Comparison of ENCODE assay signal across 32 mouse cellular contexts in genomic region chr10:61500756-61501155, GRCm38 (mm10).
"Had no signal": no experiment of that assay in that cellular context is flagged by ENCODE, and none has a peak within 500 bp of the region (broad histone marks: within the 10 kb centered on the region; RNA-seq: fewer than 3 reads in every experiment).

No protein-coding gene starts in this region.

- H3K4me1 ChIP-seq: megakaryocyte, embryonic 14.5 days had no signal

- H3K9me3 ChIP-seq: limb, embryonic 10.5 days; limb, embryonic 12.5 days; limb, embryonic 13.5 days; limb, embryonic 15.5 days; liver, embryonic 12.5 days; liver, embryonic 13.5 days; liver, embryonic 15.5 days; lung, embryonic 15.5 days; midbrain, embryonic 12.5 days; midbrain, embryonic 13.5 days; midbrain, embryonic 15.5 days; neural tube, embryonic 12.5 days had no signal

- ATAC-seq: liver, embryonic 12.5 days; liver, postnatal 0 days; lung, postnatal 0 days; midbrain, embryonic 13.5 days; midbrain, embryonic 15.5 days; midbrain, embryonic 16.5 days had no signal

- H3K27me3 ChIP-seq: limb, embryonic 12.5 days; limb, embryonic 13.5 days; limb, embryonic 15.5 days; liver, embryonic 12.5 days; liver, embryonic 13.5 days; liver, embryonic 15.5 days; lung, embryonic 15.5 days; megakaryocyte, embryonic 14.5 days; midbrain, embryonic 12.5 days; midbrain, embryonic 13.5 days; midbrain, embryonic 15.5 days; neural tube, embryonic 12.5 days had no signal

- H3K4me3 ChIP-seq: limb, embryonic 10.5 days; limb, embryonic 12.5 days; limb, embryonic 13.5 days; limb, embryonic 15.5 days; liver, embryonic 12.5 days; liver, embryonic 13.5 days; liver, embryonic 15.5 days; lung, embryonic 15.5 days; megakaryocyte, embryonic 14.5 days; midbrain, embryonic 10.5 days; midbrain, embryonic 12.5 days; midbrain, embryonic 13.5 days; midbrain, embryonic 15.5 days; myocyte; neural tube, embryonic 12.5 days had no signal

- H3K36me3 ChIP-seq: limb, embryonic 10.5 days; limb, embryonic 12.5 days; limb, embryonic 13.5 days; limb, embryonic 15.5 days; liver, embryonic 12.5 days; liver, embryonic 13.5 days; liver, embryonic 15.5 days; lung, embryonic 15.5 days; midbrain, embryonic 10.5 days; midbrain, embryonic 12.5 days; midbrain, embryonic 13.5 days; midbrain, embryonic 15.5 days; neural tube, embryonic 12.5 days had no signal

- H3K4me2 ChIP-seq: limb, embryonic 12.5 days; limb, embryonic 13.5 days; limb, embryonic 15.5 days; liver, embryonic 11.5 days; liver, embryonic 12.5 days; liver, embryonic 13.5 days; liver, embryonic 15.5 days; lung, embryonic 14.5 days; lung, embryonic 15.5 days; midbrain, embryonic 11.5 days; midbrain, embryonic 12.5 days; midbrain, embryonic 13.5 days; midbrain, embryonic 15.5 days; neural tube, embryonic 12.5 days had no signal

- DNase-seq: left cerebral cortex, postnatal 4 days; liver; liver, embryonic 13.5 days; liver, postnatal 0 days; lung, adult 18-20 months; lung, adult 2 months; lung, embryonic 14.5 days; lung, postnatal 10 days; lung, postnatal 14 days; lung, postnatal 36 days; lung, postnatal 4 days; midbrain, embryonic 14.5 days had no signal

- H3K9ac ChIP-seq: limb, embryonic 12.5 days; limb, embryonic 13.5 days; limb, embryonic 15.5 days; liver, embryonic 12.5 days; liver, embryonic 13.5 days; liver, embryonic 14.5 days; liver, embryonic 15.5 days; liver, postnatal 0 days; lung, embryonic 14.5 days; lung, embryonic 15.5 days; midbrain, embryonic 12.5 days; midbrain, embryonic 13.5 days; midbrain, embryonic 15.5 days; neural tube, embryonic 12.5 days had no signal

- H3K27ac ChIP-seq: limb, embryonic 10.5 days; limb, embryonic 12.5 days; limb, embryonic 13.5 days; limb, embryonic 15.5 days; liver, embryonic 12.5 days; liver, embryonic 13.5 days; liver, embryonic 14.5 days; liver, embryonic 15.5 days; lung, embryonic 15.5 days; macrophage; midbrain, embryonic 10.5 days; midbrain, embryonic 12.5 days; midbrain, embryonic 13.5 days; midbrain, embryonic 15.5 days; neural tube, embryonic 12.5 days had no signal
